Mouse (Mus musculus) brain, embryonic 14.5 days (tissue): ENCODE measurements around the gene Dis3l2. TPM values are rescaled to one million over a fixed set of nuclear protein-coding genes. Genes with fewer than 3 reads are reported as not detected.

Experiments
- DNase-seq: peaks from one replicate; pipeline ENCODE4 v3.0.0-alpha.2; 2011; ENCODE audit warnings: low read depth
- CTCF ChIP-seq: fragments of 200-500 bp; IDR thresholded peaks from 2 replicates; pipeline ENCODE4 v1.5.1; 2012; ENCODE audit warnings: inconsistent platforms, mild to moderate bottlenecking, moderate library complexity, borderline replicate concordance; ENCODE audit not compliant: insufficient read depth, insufficient read length; ENCODE audit errors: extremely low read depth
- POLR2A ChIP-seq: fragments of 200-500 bp; IDR thresholded peaks from 2 replicates; pipeline ENCODE4 v1.6.1; 2012; ENCODE audit warnings: mild to moderate bottlenecking, inconsistent platforms, borderline replicate concordance; ENCODE audit not compliant: poor library complexity, insufficient read depth, insufficient read length, severe bottlenecking; ENCODE audit errors: extremely low read depth
- polyA plus RNA-seq: library from polyadenylated mRNA; depleted of rRNA; stranded (reverse); fragments of >200 nt; gene quantifications from 2 replicates; pipeline ENCODE4 v1.2.3, GENCODE M21; 2012

Gene Dis3l2
- polyA plus RNA-seq, 1 experiment, result 39.5 TPM

- TF ChIP-seq POLR2A (no peak), CTCF (no peak)
- peak; percentile 63 for DNase-seq
Measured at GRCm38 (mm10) chr1:87003169-87003552, 299.6 kb downstream of the Dis3l2 start.

GRCm38 (mm10) chr1:87006425-87006824 lies 302.8 kb downstream of the Dis3l2 start:
- no peak for DNase-seq
- no peak for TF ChIP-seq CTCF
- no peak for TF ChIP-seq POLR2A

GRCm38 (mm10) chr1:87008211-87008610 lies 304.6 kb downstream of the Dis3l2 start:
- DNase-seq, result no peak
- TF ChIP-seq CTCF (no peak), POLR2A (no peak)

- no peak for DNase-seq
Measured at GRCm38 (mm10) chr1:87009156-87009555, 305.5 kb downstream of the Dis3l2 start.

GRCm38 (mm10) chr1:87010629-87011330 lies 307.2 kb downstream of the Dis3l2 start:
- no peak for DNase-seq
- TF ChIP-seq CTCF, result no peak

More at GRCm38 (mm10) chr1:87009156-87009555, 305.5 kb downstream of the Dis3l2 start:
- TF ChIP-seq POLR2A (no peak), CTCF (no peak)

- DNase-seq, result peak; percentile 12
- no peak for TF ChIP-seq CTCF
- no peak for TF ChIP-seq POLR2A
Measured at GRCm38 (mm10) chr1:87011718-87012117, 308.1 kb downstream of the Dis3l2 start.

GRCm38 (mm10) chr1:87012606-87013005 lies 309.0 kb downstream of the Dis3l2 start:
- TF ChIP-seq POLR2A (no peak), CTCF (no peak)
- DNase-seq, result no peak

GRCm38 (mm10) chr1:87020714-87021113 lies 317.1 kb downstream of the Dis3l2 start:
- no peak for DNase-seq
- TF ChIP-seq CTCF (no peak), POLR2A (no peak)

- TF ChIP-seq CTCF (no peak), POLR2A (no peak)
- no peak for DNase-seq
Measured at GRCm38 (mm10) chr1:87021584-87021983, 318.0 kb downstream of the Dis3l2 start.

- no peak for TF ChIP-seq CTCF
- no peak for TF ChIP-seq POLR2A
- peak; percentile 28 for DNase-seq
Measured at GRCm38 (mm10) chr1:87023291-87024170, 319.9 kb downstream of the Dis3l2 start.

- no peak for DNase-seq
- TF ChIP-seq POLR2A (no peak), CTCF (no peak)
Measured at GRCm38 (mm10) chr1:87025021-87025420, 321.4 kb downstream of the Dis3l2 start.

GRCm38 (mm10) chr1:87028786-87029185 lies 325.2 kb downstream of the Dis3l2 start:
- no peak for DNase-seq
- TF ChIP-seq CTCF (no peak), POLR2A (no peak)

GRCm38 (mm10) chr1:87030652-87031051 lies 327.0 kb downstream of the Dis3l2 start:
- DNase-seq, result peak; percentile 32
- no peak for TF ChIP-seq CTCF
- no peak for TF ChIP-seq POLR2A
